ENCODE assay signal across 30 mouse cellular contexts in the genomic region with DNA sequence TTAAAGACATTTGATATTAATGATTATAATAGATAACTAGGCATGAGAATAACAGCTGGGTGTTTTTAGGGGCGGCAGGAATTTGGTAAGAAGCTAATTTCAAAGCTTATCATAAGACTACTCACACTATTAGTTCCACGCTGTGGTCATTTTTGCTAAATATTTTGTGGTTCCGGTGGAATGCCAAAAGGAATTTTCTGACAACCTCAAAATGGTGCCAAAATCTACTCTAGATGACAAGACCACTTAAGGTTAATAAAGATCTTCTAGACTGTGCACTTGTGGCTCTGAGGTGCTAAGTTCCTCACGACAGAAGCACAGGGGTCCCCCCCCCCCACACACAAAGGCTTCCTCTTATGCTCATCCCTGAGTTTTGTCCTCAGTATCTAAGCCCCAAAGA. TPM values are rescaled to one million over a fixed set of nuclear protein-coding genes. Genes with fewer than 3 reads are reported as not detected.
"Had no signal": no experiment of that assay in that cellular context is flagged by ENCODE, and none has a peak within 500 bp of the region (broad histone marks: within the 10 kb centered on the region; RNA-seq: fewer than 3 reads in every experiment).

No protein-coding gene starts in this region.

- H3K27me3 ChIP-seq: embryonic facial prominence, embryonic 12.5 days; embryonic facial prominence, embryonic 13.5 days; embryonic facial prominence, embryonic 15.5 days; forebrain, embryonic 12.5 days; forebrain, embryonic 15.5 days had no signal

- DNase-seq: cerebellum, adult 9-10 months; cerebellum, adult 9-11 months; cerebellum, postnatal 10 days; cerebellum, postnatal 14 days; cerebellum, postnatal 25 days; cerebellum, postnatal 36 days; embryo, embryonic 11 days; forebrain, postnatal 0 days; gastrocnemius, adult 2 months; gastrocnemius, postnatal 10 days; gastrocnemius, postnatal 14 days; gastrocnemius, postnatal 25 days; gastrocnemius, postnatal 36 days; heart, adult 11 months; heart, adult 18-20 months; heart, adult 2 months had no signal

- ATAC-seq: forebrain, embryonic 14.5 days; forebrain, embryonic 15.5 days; forebrain, embryonic 16.5 days; forebrain, postnatal 0 days had no signal

- H3K4me1 ChIP-seq: embryonic facial prominence, embryonic 12.5 days; embryonic facial prominence, embryonic 15.5 days had no signal

- H3K9ac ChIP-seq: embryonic facial prominence, embryonic 12.5 days; embryonic facial prominence, embryonic 13.5 days; embryonic facial prominence, embryonic 15.5 days; forebrain, embryonic 12.5 days; forebrain, embryonic 15.5 days; forebrain, postnatal 0 days had no signal

- H3K4me3 ChIP-seq: embryonic facial prominence, embryonic 10.5 days; embryonic facial prominence, embryonic 12.5 days; embryonic facial prominence, embryonic 13.5 days; embryonic facial prominence, embryonic 15.5 days; erythroblast, embryonic 14.5 days; forebrain, embryonic 10.5 days; forebrain, embryonic 12.5 days; forebrain, embryonic 15.5 days; gastrocnemius, adult 2 months; heart, adult 2 months; heart, embryonic 10.5 days had no signal

- H3K4me2 ChIP-seq: embryonic facial prominence, embryonic 12.5 days; embryonic facial prominence, embryonic 13.5 days; embryonic facial prominence, embryonic 15.5 days; forebrain, embryonic 12.5 days; forebrain, embryonic 15.5 days; heart, embryonic 11.5 days had no signal

- H3K27ac ChIP-seq: embryonic facial prominence, embryonic 10.5 days; embryonic facial prominence, embryonic 12.5 days; embryonic facial prominence, embryonic 13.5 days; embryonic facial prominence, embryonic 15.5 days; forebrain, embryonic 10.5 days; forebrain, embryonic 12.5 days; forebrain, embryonic 15.5 days; gastrocnemius, adult 2 months; heart, adult 2 months; heart, embryonic 10.5 days had no signal

- H3K9me3 ChIP-seq: embryonic facial prominence, embryonic 10.5 days; embryonic facial prominence, embryonic 12.5 days; embryonic facial prominence, embryonic 13.5 days; embryonic facial prominence, embryonic 15.5 days; forebrain, embryonic 10.5 days; forebrain, embryonic 12.5 days; forebrain, embryonic 15.5 days; heart, embryonic 10.5 days had no signal

- H3K36me3 ChIP-seq: embryonic facial prominence, embryonic 10.5 days; embryonic facial prominence, embryonic 12.5 days; embryonic facial prominence, embryonic 13.5 days; embryonic facial prominence, embryonic 15.5 days; forebrain, embryonic 12.5 days; forebrain, embryonic 15.5 days; heart, embryonic 10.5 days had no signal

RNA-seq across cellular contexts. Expression of a gene that starts 21.5 kb away (rescaled TPM):
- total RNA-seq: common myeloid progenitor, adult 5-6 weeks; granulocyte monocyte progenitor cell, adult 5-6 weeks had no signal
